Mouse (Mus musculus): ENCODE results near the gene Prkn.

Prkn gene

DNA sequence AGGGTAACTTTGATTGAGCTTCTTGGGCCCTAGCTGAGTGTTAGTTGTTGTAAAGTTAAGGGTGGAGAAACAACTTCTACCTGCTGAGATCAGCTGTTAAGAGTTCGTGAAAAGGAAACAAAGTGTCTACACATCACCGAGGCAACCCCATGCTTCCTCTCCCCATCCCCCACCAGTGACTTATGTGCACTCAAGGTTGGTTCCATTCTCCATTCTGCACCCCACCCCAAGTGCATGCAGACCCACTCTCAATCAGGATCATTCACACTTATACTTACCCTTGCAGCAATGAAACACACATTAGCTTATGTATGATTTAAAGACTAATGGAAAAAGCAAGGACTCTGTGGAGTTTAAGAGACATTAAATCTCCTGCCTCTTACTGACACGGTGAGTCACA is 691.9 kb downstream of the Prkn start:
- no peak for DNase-seq (ENCODE audit: low spot score)

DNA sequence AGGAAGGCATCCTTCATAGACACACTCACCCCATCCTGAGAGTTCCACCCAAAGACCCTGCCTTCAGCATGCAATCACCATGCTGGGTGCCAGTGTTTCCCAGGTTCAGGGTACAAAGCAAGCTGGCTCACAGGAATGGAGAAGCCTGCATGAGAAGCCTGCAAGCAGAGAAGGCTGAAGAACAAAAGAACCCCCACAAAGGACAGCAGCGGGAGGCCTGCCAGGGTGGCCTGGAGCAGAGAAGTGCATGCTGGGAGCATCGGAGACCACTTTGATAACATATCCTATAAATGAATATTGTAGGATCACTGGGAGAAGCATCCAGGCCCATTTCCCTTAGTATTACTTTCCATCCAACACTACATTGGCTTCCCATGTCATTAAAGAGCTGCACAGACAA is 692.6 kb downstream of the Prkn start:
- no peak for DNase-seq (ENCODE audit: low spot score)

DNA sequence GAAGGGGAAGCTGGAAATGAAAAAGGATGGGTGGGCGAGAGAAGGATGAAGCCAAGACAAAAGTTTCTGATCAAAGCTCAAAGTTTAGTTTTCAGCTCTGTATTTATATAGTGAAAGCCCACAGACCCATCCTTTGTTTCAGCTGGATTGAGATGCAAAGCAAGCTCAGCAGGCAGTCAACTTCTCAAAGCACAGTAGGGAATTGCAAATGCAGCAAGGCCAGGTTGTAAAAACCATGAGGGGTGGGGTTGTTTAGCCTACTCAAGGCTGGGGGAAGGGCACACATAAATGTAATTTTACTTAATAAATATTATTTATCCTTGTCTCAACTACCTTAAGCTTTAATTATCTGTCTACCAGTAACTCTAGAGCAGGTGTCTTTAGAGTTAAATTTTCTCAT is 693.7 kb downstream of the Prkn start:
- DNase-seq (ENCODE audit: low spot score): no peak

- DNase-seq (ENCODE audit: low spot score): no peak
Measured at GRCm38 (mm10) chr17:11538826-11539225, 698.6 kb downstream of the Prkn start.

DNA sequence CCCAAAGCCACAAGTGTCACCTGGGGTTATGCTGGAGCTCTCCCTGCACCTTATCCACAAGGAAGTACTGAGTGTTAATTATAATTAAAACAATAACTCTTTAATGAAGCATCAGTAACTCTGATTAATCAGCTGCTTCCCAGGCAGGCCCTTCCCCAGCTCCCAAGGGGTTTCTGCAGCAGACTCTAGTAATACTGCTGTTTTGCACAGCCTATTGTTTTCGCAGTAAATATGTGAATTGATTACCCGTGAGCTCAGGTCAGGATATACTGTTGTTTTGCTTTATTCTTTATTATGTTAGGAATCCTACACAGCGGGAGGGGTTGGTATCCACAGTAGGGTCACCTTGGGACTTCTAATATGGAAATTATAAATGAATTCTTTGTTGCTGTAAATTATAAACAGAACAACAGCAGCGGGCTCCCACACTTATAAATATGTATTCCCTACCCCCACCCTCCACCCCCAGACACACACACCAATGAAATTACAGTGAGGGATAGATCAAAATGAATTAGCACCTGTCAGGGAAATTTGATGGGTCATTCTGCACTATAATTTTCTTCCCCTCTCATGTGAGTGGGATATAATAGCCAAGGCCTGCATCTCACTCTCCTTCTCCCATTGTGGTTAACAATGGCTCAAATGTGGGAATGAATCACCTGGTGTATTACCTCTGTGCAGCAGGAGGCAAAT is 701.9 kb downstream of the Prkn start:
- DNase-seq (ENCODE audit: low spot score): no peak

- no peak for DNase-seq (ENCODE audit: low spot score)
Measured at GRCm38 (mm10) chr17:11550562-11550961, 710.4 kb downstream of the Prkn start.

- no peak for DNase-seq (ENCODE audit: low spot score)
Measured at GRCm38 (mm10) chr17:11565681-11566080, 725.5 kb downstream of the Prkn start.

- DNase-seq (ENCODE audit: low spot score): no peak
Measured at GRCm38 (mm10) chr17:11570392-11570791, 730.2 kb downstream of the Prkn start.

GRCm38 (mm10) chr17:11573666-11574065 is 733.5 kb downstream of the Prkn start:
- no peak for DNase-seq (ENCODE audit: low spot score)

- no peak for DNase-seq (ENCODE audit: low spot score)
Measured at GRCm38 (mm10) chr17:11585491-11585890, 745.3 kb downstream of the Prkn start.

GRCm38 (mm10) chr17:11607931-11608330 is 767.7 kb downstream of the Prkn start:
- DNase-seq (ENCODE audit: low spot score): no peak

GRCm38 (mm10) chr17:11611459-11611858 is 771.3 kb downstream of the Prkn start:
- DNase-seq (ENCODE audit: low spot score): peak; percentile 9

- no peak for DNase-seq (ENCODE audit: low spot score)
Measured at GRCm38 (mm10) chr17:11612801-11613531, 772.8 kb downstream of the Prkn start.

DNA sequence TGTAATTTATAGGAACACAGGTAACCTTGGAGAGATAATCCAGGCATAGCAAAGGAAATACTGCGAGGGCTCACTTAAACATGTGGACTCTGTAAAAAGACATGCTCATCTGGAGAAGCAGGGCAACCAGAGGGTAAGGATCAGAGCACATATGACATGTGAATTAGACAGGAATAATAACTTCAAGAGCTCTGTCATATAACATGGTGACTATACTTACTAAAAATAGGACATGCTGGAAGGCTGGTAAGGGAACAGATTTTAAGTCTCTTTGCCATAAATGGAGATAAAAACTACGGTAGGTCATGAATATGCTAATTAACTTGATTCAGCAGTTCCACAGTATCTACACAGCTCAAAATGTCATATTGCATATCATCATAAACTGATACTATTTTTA is 777.4 kb downstream of the Prkn start:
- DNase-seq (ENCODE audit: low spot score): no peak

GRCm38 (mm10) chr17:11618886-11619590 is 778.9 kb downstream of the Prkn start:
- no peak for DNase-seq (ENCODE audit: low spot score)

DNA sequence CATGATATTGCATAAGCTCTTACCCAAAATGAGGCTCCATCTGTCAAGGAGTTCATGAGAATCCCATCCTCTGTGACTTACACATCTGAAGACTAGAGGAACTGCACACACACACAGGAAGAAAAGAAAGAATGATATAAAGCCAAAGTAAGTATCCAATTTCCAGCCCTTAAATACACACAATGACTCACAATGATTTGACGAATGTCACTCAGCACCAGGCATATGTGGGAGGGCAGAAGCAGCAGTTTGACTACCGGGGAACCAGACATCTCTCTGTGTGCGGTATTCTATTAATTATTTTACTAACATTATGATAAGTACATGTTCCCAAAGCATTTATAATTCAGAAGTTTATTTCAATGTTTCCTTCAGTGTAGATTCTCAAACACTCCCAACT is 780.6 kb downstream of the Prkn start:
- no peak for DNase-seq (ENCODE audit: low spot score)

DNA sequence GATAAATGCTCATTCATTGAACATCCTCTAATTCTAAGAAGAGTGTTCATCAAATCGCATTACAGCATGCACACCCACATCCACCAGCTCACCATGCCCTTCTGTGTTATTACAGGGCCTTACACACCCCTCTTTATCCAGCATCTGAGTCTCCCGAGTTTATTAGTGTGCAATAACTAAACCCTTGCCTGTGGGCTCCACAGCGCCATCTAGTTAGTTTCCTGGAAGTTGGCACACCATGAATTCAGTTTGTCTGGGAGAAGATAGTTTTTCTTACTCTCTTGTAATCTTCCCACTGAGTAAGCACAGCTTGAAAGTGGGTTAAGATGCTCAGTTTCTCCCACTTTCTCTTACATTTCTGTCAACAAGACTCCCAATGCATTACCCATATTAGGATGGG is 781.3 kb downstream of the Prkn start:
- no peak for DNase-seq (ENCODE audit: low spot score)

DNA sequence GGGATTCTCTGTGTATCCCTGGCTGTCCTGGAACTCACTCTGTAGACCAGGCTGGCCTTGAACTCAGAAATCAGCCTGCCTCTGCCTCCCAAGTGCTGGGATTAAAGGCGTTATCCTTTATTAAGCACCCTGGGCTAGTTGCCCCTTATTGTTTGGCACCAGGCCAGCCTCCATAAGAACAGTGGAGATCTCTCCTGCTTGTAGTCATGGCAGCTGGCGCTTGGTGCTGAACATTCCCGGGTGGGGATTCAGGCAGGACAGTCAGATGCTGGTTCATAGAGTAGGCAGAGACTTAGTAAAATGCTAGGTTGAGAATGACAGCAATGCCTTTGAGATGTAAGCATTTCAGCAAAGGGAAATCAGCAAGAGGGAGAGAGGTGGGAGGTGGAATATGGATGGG is 786.1 kb downstream of the Prkn start:
- DNase-seq (ENCODE audit: low spot score): no peak

- DNase-seq (ENCODE audit: low spot score): no peak
Measured at GRCm38 (mm10) chr17:11635121-11635520, 794.9 kb downstream of the Prkn start.

DNA sequence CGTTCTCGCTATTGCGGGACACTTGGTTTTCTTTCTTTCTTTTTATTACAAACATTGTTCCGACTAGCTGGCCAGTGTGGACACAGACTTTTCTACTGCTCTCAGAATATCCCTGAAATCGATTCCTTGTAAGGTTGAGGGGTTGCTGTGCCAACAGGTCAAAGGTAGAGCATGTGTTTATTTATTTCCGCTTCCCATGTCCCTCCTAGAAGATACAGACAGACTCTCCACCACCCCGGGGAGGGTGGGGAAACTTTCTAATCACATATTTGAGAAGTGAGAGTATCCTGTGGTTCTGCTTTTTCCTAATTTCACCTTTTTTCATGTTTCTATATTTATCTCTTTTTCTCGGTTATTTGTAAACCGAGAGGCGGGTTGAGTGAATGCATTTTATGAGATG is 797.5 kb downstream of the Prkn start:
- DNase-seq (ENCODE audit: low spot score): no peak

DNA sequence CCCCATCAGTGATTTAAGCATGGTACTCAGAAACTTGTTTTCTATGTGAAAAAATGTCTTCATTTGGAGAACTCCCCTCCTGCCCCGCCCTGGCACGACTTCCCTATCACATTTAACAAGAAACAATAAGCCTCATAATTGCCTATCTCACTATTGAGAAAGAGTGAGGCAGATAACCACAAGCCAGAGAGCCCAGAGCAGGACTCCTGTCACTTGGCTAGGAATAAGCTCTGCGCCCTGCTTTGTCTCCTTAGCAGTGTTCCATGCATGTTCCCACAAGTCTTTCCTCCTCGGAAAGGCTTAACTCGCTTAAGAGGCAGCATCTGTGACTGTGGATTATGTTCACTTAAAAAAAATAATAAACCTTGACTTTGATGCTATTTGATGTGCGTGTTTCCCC is 798.3 kb downstream of the Prkn start:
- DNase-seq (ENCODE audit: low spot score): no peak

GRCm38 (mm10) chr17:11639786-11640185 is 799.6 kb downstream of the Prkn start:
- no peak for DNase-seq (ENCODE audit: low spot score)

DNA sequence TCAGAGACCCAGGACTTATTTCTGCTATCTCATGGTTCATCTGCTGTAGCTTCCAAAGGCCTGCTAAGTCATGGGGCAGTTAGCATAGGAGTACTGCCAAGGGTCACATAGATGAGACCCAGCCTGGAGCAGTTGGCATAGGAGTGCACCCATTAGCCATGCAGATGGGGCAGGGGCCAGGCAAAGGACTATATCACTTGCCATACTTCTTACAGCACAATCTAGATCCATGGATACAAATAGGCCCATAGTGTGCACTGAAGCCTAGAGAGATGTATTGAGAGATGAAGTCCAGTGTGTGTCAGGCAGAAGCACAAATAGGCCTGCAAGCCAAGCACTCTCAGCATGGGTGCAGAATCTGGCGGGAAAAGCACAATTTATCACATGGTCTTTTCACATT is 802.1 kb downstream of the Prkn start:
- no peak for DNase-seq (ENCODE audit: low spot score)
